Mouse (Mus musculus): ENCODE results near the gene Ptcd2. TPM values are rescaled to one million over a fixed set of nuclear protein-coding genes. Genes with fewer than 3 reads are reported as not detected.

Gene Ptcd2
- total RNA-seq, 2 experiments from 2014 or later, result 38.8 to 43.6 TPM

Other genes with a start within 250 kb of the Ptcd2 start
- 10 to 100 TPM; 13.4 to 16.9 TPM for gene Zfp366, start 159.9 kb downstream of the Ptcd2 start, total RNA-seq (2021)
- 10 to 100 TPM; 43.8 to 47.1 TPM for gene Mrps27, start 81 bp upstream of the Ptcd2 start, total RNA-seq (2021)
- gene Map1b, start 171.8 kb upstream of the Ptcd2 start, total RNA-seq (2021), result 10 to 100 TPM; 36.4 to 36.5 TPM